Mouse (Mus musculus): Measurements from ENCODE around the gene Hsf3.

DNA sequence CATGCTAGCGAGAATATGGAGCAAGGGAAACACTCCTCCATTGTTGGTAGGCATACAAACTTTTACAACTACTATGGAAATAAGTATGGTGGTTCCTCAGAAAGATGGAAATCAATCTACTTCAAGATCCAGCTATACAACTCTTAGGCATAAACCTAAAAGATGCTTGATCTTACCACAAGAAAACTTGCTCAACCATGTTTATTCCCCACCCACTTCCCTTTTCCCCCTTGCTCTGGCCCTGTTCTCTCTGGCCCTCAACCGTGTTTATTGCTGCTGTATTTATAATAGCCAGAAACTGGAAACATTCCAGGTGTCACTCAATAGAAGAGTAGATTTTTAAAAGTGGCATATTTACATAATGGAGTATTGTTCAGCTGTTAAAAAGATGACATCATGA lies 117.0 kb downstream of the Hsf3 start:
- TF ChIP-seq CTCF (IDR thresholded peaks at IDR 0.05; ENCODE audit: low read depth) (no peak), EP300 (IDR thresholded peaks at IDR 0.05; ENCODE audit: low read depth) (no peak)
